Comparison of ENCODE assay signal across 23 mouse cellular contexts in genomic region chr5:25554210-25554609, GRCm38 (mm10). TPM values are rescaled to one million over a fixed set of nuclear protein-coding genes. Genes with fewer than 3 reads are reported as not detected.
"Had no signal": no experiment of that assay in that cellular context is flagged by ENCODE, and none has a peak within 500 bp of the region (broad histone marks: within the 10 kb centered on the region; RNA-seq: fewer than 3 reads in every experiment).

No protein-coding gene starts in this region.

- H3K4me3 ChIP-seq: lung, embryonic 15.5 days; megakaryocyte, embryonic 14.5 days; midbrain, embryonic 13.5 days; midbrain, embryonic 15.5 days; neural tube, embryonic 12.5 days; stomach, embryonic 15.5 days had no signal

- H3K4me2 ChIP-seq: lung, embryonic 15.5 days; midbrain, embryonic 11.5 days; midbrain, embryonic 13.5 days; midbrain, embryonic 15.5 days; neural tube, embryonic 12.5 days; stomach, embryonic 15.5 days had no signal

- H3K9me3 ChIP-seq: lung, embryonic 15.5 days; midbrain, embryonic 13.5 days; midbrain, embryonic 15.5 days; neural tube, embryonic 12.5 days; stomach, embryonic 15.5 days had no signal

- DNase-seq: lung, adult 2 months; lung, postnatal 14 days; lung, postnatal 36 days; right cerebral cortex, postnatal 14 days; thymus, adult 2 months; thymus, postnatal 25 days; thymus, postnatal 4 days had no signal

- H3K4me1 ChIP-seq: lung, embryonic 15.5 days; megakaryocyte, embryonic 14.5 days; midbrain, embryonic 13.5 days; midbrain, embryonic 15.5 days; neural tube, embryonic 12.5 days; stomach, embryonic 15.5 days had no signal

- H3K36me3 ChIP-seq: lung, embryonic 15.5 days; midbrain, embryonic 13.5 days; midbrain, embryonic 15.5 days; neural tube, embryonic 12.5 days; stomach, embryonic 15.5 days had no signal

- ATAC-seq: lung, postnatal 0 days; midbrain, embryonic 13.5 days; midbrain, embryonic 15.5 days had no signal

- H3K9ac ChIP-seq: lung, embryonic 15.5 days; midbrain, embryonic 13.5 days; midbrain, embryonic 15.5 days; neural tube, embryonic 12.5 days; stomach, embryonic 15.5 days had no signal

- H3K27ac ChIP-seq: lung, embryonic 15.5 days; macrophage; midbrain, embryonic 13.5 days; midbrain, embryonic 15.5 days; neural tube, embryonic 12.5 days; stomach, embryonic 15.5 days; stomach, postnatal 0 days had no signal

- H3K27me3 ChIP-seq: lung, embryonic 15.5 days; midbrain, embryonic 13.5 days; midbrain, embryonic 15.5 days; neural tube, embryonic 12.5 days; stomach, embryonic 15.5 days had no signal

RNA-seq across cellular contexts. Expression of gene Cct8l1, which starts 38.3 kb away (rescaled TPM):
- total RNA-seq: megakaryocyte progenitor cell, adult 5-6 weeks; midbrain, postnatal 0 days; monocyte, adult 5-6 weeks; neutrophil, adult 5-6 weeks had no signal
- polyA plus RNA-seq: lung, adult 2 months; lung, embryonic 15.5 days; lung, postnatal 0 days; macrophage; midbrain, embryonic 11.5 days; midbrain, embryonic 15.5 days; midbrain, postnatal 0 days; neural tube, embryonic 14.5 days; spleen, adult 2 months; stomach, embryonic 15.5 days had no signal
